Mouse (Mus musculus) MEL (cell line): ENCODE results near the gene Sdccag8. TPM values are rescaled to one million over a fixed set of nuclear protein-coding genes. Genes with fewer than 3 reads are reported as not detected.

Experiments used
- DNase-seq: peaks from one replicate; pipeline ENCODE4 v3.0.0; 2011; ENCODE audit warnings: low read depth, low spot score
- H3K27ac ChIP-seq: 2 replicates; pipeline ENCODE4 v1.5.1; 2012; ENCODE audit warnings: low read depth, mild to moderate bottlenecking, control low read depth, low read length, moderate library complexity; ENCODE audit not compliant: control insufficient read depth
- H3K27me3 ChIP-seq, 2 experiments: fragments of 150-350 bp in 1 of 2; sonication (generic) in 1 of 2; 2 replicates each; pipeline ENCODE4 v1.6.1; 2012; ENCODE audit warnings: low read length in 2 of 2, mild to moderate bottlenecking in 2 of 2, improper control_type of control experiment in 1 of 2, moderate library complexity in 1 of 2; ENCODE audit not compliant: insufficient read depth in 2 of 2, control insufficient read depth in 1 of 2
- H3K36me3 ChIP-seq, 2 experiments: 2 replicates each; pipeline ENCODE4 v1.6.1; 2012 to 2014; ENCODE audit warnings: low read length in 2 of 2, improper control_type of control experiment in 1 of 2, inconsistent platforms in 1 of 2, mild to moderate bottlenecking in 1 of 2; ENCODE audit not compliant: insufficient read depth in 2 of 2, control insufficient read depth in 1 of 2
- H3K4me1 ChIP-seq, 2 experiments: fragments of 150-350 bp in 1 of 2; sonication (generic) in 1 of 2; 2 replicates each; pipeline ENCODE4 v1.6.1; 2012; ENCODE audit warnings: low read length in 2 of 2, improper control_type of control experiment in 1 of 2, mild to moderate bottlenecking in 1 of 2; ENCODE audit not compliant: insufficient read depth in 2 of 2, control insufficient read depth in 1 of 2
- H3K4me3 ChIP-seq, 2 experiments: fragments of 150-350 bp in 1 of 2; sonication (generic) in 1 of 2; 2 replicates each; pipeline ENCODE4 v1.5.1; 2012; ENCODE audit warnings: low read depth in 2 of 2, low read length in 2 of 2, mild to moderate bottlenecking in 2 of 2, moderate library complexity in 2 of 2, control low read depth in 1 of 2, improper control_type of control experiment in 1 of 2; ENCODE audit not compliant: control insufficient read depth in 1 of 2, insufficient read depth in 1 of 2
- H3K79me2 ChIP-seq: 2 replicates; pipeline ENCODE4 v1.6.1; 2012; ENCODE audit warnings: mild to moderate bottlenecking, low read length, moderate library complexity; ENCODE audit not compliant: control insufficient read depth, poor library complexity, insufficient read depth
- H3K9ac ChIP-seq: 2 replicates; pipeline ENCODE4 v1.6.1; 2012; ENCODE audit warnings: low read depth, mild to moderate bottlenecking, control low read depth, low read length, moderate library complexity; ENCODE audit not compliant: control insufficient read depth, poor library complexity, severe bottlenecking
- H3K9me3 ChIP-seq: fragments of 150-350 bp; sonication (generic); replicated peaks from 2 replicates; pipeline ENCODE4 v1.6.1; 2012; ENCODE audit warnings: mild to moderate bottlenecking, low read length, improper control_type of control experiment, moderate library complexity; ENCODE audit not compliant: insufficient read depth
- BHLHE40 ChIP-seq: IDR thresholded peaks from 2 replicates; pipeline ENCODE4 v1.6.1; 2012; ENCODE audit warnings: low read depth, mild to moderate bottlenecking, inconsistent platforms, low read length, improper control_type of control experiment, borderline replicate concordance
- CHD2 ChIP-seq: IDR thresholded peaks from 2 replicates; pipeline ENCODE4 v1.6.1; 2011; ENCODE audit warnings: low read length, improper control_type of control experiment
- CTCF ChIP-seq, 3 experiments: IDR thresholded peaks in 2 of 3; conservative IDR thresholded peaks in 1 of 3; 2 replicates each; pipeline ENCODE4 v1.5.1; 2011 to 2012; ENCODE audit warnings: low read length in 3 of 3, low read depth in 2 of 3, mild to moderate bottlenecking in 2 of 3, improper control_type of control experiment in 1 of 3, inconsistent platforms in 1 of 3, mixed read lengths in 1 of 3, moderate library complexity in 1 of 3; ENCODE audit not compliant: control insufficient read depth in 1 of 3, insufficient read depth in 1 of 3, poor library complexity in 1 of 3, severe bottlenecking in 1 of 3
- E2F4 ChIP-seq: IDR thresholded peaks from 2 replicates; pipeline ENCODE4 v1.6.1; 2011; ENCODE audit warnings: low read depth, low read length, improper control_type of control experiment, borderline replicate concordance
- ELF1 ChIP-seq: IDR thresholded peaks from 2 replicates; pipeline ENCODE4 v1.6.1; 2014; ENCODE audit warnings: low read depth, mild to moderate bottlenecking, inconsistent platforms, low read length, improper control_type of control experiment, moderate library complexity
- GABPA ChIP-seq: IDR thresholded peaks from 2 replicates; pipeline ENCODE4 v1.6.1; 2012; ENCODE audit warnings: low read depth, mild to moderate bottlenecking, inconsistent platforms, low read length, improper control_type of control experiment, moderate library complexity
- GATA1 ChIP-seq: IDR thresholded peaks from 2 replicates; pipeline ENCODE4 v1.6.1; 2011; ENCODE audit warnings: low read depth, low read length, improper control_type of control experiment
- MAFK ChIP-seq: IDR thresholded peaks from 2 replicates; pipeline ENCODE4 v1.6.1; 2011; ENCODE audit warnings: low read depth, mild to moderate bottlenecking, low read length, improper control_type of control experiment, borderline replicate concordance
- MAZ ChIP-seq: IDR thresholded peaks from 2 replicates; pipeline ENCODE4 v1.6.1; 2012; ENCODE audit warnings: low read depth, mild to moderate bottlenecking, inconsistent platforms, low read length, improper control_type of control experiment
- MYB ChIP-seq: IDR thresholded peaks from 2 replicates; pipeline ENCODE4 v1.6.1; 2011; ENCODE audit warnings: mild to moderate bottlenecking, low read depth, low read length, improper control_type of control experiment
- MYC ChIP-seq: IDR thresholded peaks from 2 replicates; pipeline ENCODE4 v1.6.1; 2011; ENCODE audit warnings: low read depth, mild to moderate bottlenecking, low read length, improper control_type of control experiment, moderate library complexity
- POLR2AphosphoS2 ChIP-seq: IDR thresholded peaks from 2 replicates; pipeline ENCODE4 v1.6.1; 2011; ENCODE audit warnings: low read length, improper control_type of control experiment
- RAD21 ChIP-seq: IDR thresholded peaks from 2 replicates; pipeline ENCODE4 v1.6.1; 2011; ENCODE audit warnings: mild to moderate bottlenecking, low read depth, low read length, improper control_type of control experiment
- TAL1 ChIP-seq: IDR thresholded peaks from 2 replicates; pipeline ENCODE4 v1.6.1; 2012; ENCODE audit warnings: mild to moderate bottlenecking, inconsistent platforms, low read length, moderate library complexity, mixed read lengths
- TCF12 ChIP-seq: IDR thresholded peaks from 2 replicates; pipeline ENCODE4 v1.6.1; 2014; ENCODE audit warnings: low read depth, mild to moderate bottlenecking, inconsistent platforms, low read length, improper control_type of control experiment, moderate library complexity
- UBTF ChIP-seq: IDR thresholded peaks from 2 replicates; pipeline ENCODE4 v1.6.1; 2012; ENCODE audit warnings: low read depth, mild to moderate bottlenecking, inconsistent platforms, low read length, improper control_type of control experiment, moderate library complexity, borderline replicate concordance; ENCODE audit not compliant: insufficient read depth
- USF1 ChIP-seq: IDR thresholded peaks from 2 replicates; pipeline ENCODE4 v1.6.1; 2014; ENCODE audit warnings: low read depth, mild to moderate bottlenecking, inconsistent platforms, low read length, improper control_type of control experiment, moderate library complexity
- ZKSCAN1 ChIP-seq: IDR thresholded peaks from 2 replicates; pipeline ENCODE4 v1.6.1; 2012; ENCODE audit warnings: low read depth, mild to moderate bottlenecking, inconsistent platforms, low read length, improper control_type of control experiment, moderate library complexity
- polyA plus RNA-seq, 2 experiments: library from polyadenylated mRNA; stranded (reverse) in 1 of 2; unstranded in 1 of 2; fragments of >175 nt in 1 of 2; fragments of >200 nt in 1 of 2; gene quantifications; 2 replicates each; pipeline versions ENCODE4 v1.2.1 to v1.2.4; 2012; ENCODE audit warnings: low replicate concordance in 2 of 2, low read depth in 1 of 2; ENCODE audit not compliant: insufficient read length in 2 of 2, insufficient read depth in 1 of 2, missing spikeins in 1 of 2
- total RNA-seq: library from RNA; depleted of rRNA; stranded (reverse); fragments of 300-350 nt; gene quantifications from 2 replicates; pipeline ENCODE4 v1.2.3, GENCODE M21; 2012

Gene Sdccag8
- total and polyA plus RNA-seq, 3 experiments, result 4.6 to 7.8 TPM; not detected in 1

DNA sequence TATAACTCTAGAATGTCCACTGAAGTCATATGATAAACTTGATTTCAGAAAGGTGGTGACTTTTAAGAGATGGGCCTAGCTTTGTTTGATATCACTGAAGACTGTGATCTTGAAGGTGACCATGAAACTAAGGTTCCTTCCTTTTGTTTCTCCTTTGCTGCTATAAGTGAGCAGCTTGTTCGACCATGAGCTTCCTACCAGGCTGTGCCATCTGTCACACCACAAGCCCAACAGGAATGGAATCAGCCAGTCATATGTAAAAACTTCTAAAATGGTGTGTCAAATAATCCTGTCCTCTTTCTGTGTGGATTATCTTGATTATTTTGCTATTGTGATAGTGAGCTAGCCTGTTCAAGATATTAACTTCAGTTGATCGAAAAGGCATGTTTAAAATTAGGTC, 221.0 kb downstream of the Sdccag8 start:
- DNase-seq, result no peak
- H3K79me2 ChIP-seq, result no peaks in the 10 kb centered on the region
- no peaks in the 10 kb centered on the region for H3K27me3 ChIP-seq
- H3K4me1 ChIP-seq, result no peaks in the 10 kb centered on the region
- no peak for TF ChIP-seq MYB
- no peak for TF ChIP-seq CHD2
- TF ChIP-seq ZKSCAN1, result no peak
- TF ChIP-seq UBTF, result no peak
- TF ChIP-seq MAZ, result no peak
- TF ChIP-seq GABPA, result no peak
- no peak for TF ChIP-seq TAL1
- no peak for TF ChIP-seq RAD21
- TF ChIP-seq CTCF (IDR thresholded peaks at IDR 0.05 in 2 of 3, conservative IDR thresholded peaks at IDR 0.05 in 1 of 3; ENCODE audit: control insufficient read depth in 1 of 3, insufficient read depth in 1 of 3, low read depth in 2 of 3, low read length in 3 of 3, poor library complexity in 1 of 3, severe bottlenecking in 1 of 3), result no peak
- H3K9ac ChIP-seq, result no peak overlapping the region
- H3K9me3 ChIP-seq, result no peaks in the 10 kb centered on the region
- H3K36me3 ChIP-seq, result no peaks in the 10 kb centered on the region
- no peak overlapping the region for H3K27ac ChIP-seq
- no peak overlapping the region for H3K4me3 ChIP-seq

GRCm38 (mm10) chr1:177038383-177038782, 223.9 kb downstream of the Sdccag8 start:
- Histone ChIP-seq H3K9ac (no peak overlapping the region), H3K79me2 (no peaks in the 10 kb centered on the region), H3K4me3 (no peak overlapping the region), H3K9me3 (no peaks in the 10 kb centered on the region), H3K27ac (no peak overlapping the region), H3K27me3 (no peaks in the 10 kb centered on the region), H3K36me3 (no peaks in the 10 kb centered on the region), H3K4me1 (no peaks in the 10 kb centered on the region)
- TF ChIP-seq MAFK, result no peak
- no peak for TF ChIP-seq USF1
- TF ChIP-seq ELF1, result no peak
- no peak for TF ChIP-seq CHD2
- no peak for TF ChIP-seq TCF12
- TF ChIP-seq E2F4, result no peak
- TF ChIP-seq UBTF, result no peak
- no peak for TF ChIP-seq TAL1
- no peak for TF ChIP-seq POLR2AphosphoS2
- TF ChIP-seq GATA1, result no peak
- TF ChIP-seq MYC, result no peak
- no peak for TF ChIP-seq BHLHE40
- TF ChIP-seq CTCF (IDR thresholded peaks at IDR 0.05 in 2 of 3, conservative IDR thresholded peaks at IDR 0.05 in 1 of 3; ENCODE audit: control insufficient read depth in 1 of 3, insufficient read depth in 1 of 3, low read depth in 2 of 3, low read length in 3 of 3, poor library complexity in 1 of 3, severe bottlenecking in 1 of 3), result no peak
- DNase-seq, result no peak
